Mouse (Mus musculus) small intestine, adult 2 months (tissue): ENCODE measurements around the gene Scamp4. TPM values are rescaled to one million over a fixed set of nuclear protein-coding genes. Genes with fewer than 3 reads are reported as not detected.
A peak's percentile ranks its signal among the peaks of the same experiment; 100 is the strongest.

Experiments
- H3K27ac ChIP-seq: fragments of 200-500 bp; 2 replicates; pipeline ENCODE4 v1.5.1; 2012; ENCODE audit warnings: low read depth, low read length, control low read depth, inconsistent platforms; ENCODE audit not compliant: insufficient read depth
- H3K27me3 ChIP-seq: fragments of 200-500 bp; 2 replicates; pipeline ENCODE4 v1.6.1; 2012; ENCODE audit warnings: mild to moderate bottlenecking, moderate library complexity, low read length, inconsistent platforms; ENCODE audit not compliant: control insufficient read depth, insufficient read depth
- H3K36me3 ChIP-seq: fragments of 200-500 bp; 2 replicates; pipeline ENCODE4 v1.6.1; 2012; ENCODE audit warnings: mild to moderate bottlenecking, low read length, control low read depth, inconsistent platforms; ENCODE audit not compliant: control insufficient read depth, insufficient read depth
- H3K4me1 ChIP-seq: fragments of 200-500 bp; 2 replicates; pipeline ENCODE4 v1.6.1; 2012; ENCODE audit warnings: low read length, inconsistent platforms, mixed read lengths; ENCODE audit not compliant: control insufficient read depth, insufficient read depth, insufficient read length
- H3K4me3 ChIP-seq: fragments of 200-500 bp; 2 replicates; pipeline ENCODE4 v1.5.1; 2012; ENCODE audit warnings: low read depth, mild to moderate bottlenecking, control low read depth, inconsistent platforms, low read length, moderate library complexity
- CTCF ChIP-seq: fragments of 200-500 bp; IDR thresholded peaks from 2 replicates; pipeline ENCODE4 v1.5.1; 2012; ENCODE audit warnings: low read depth, mild to moderate bottlenecking, control low read depth, inconsistent platforms, low read length, moderate library complexity, mixed read lengths; ENCODE audit not compliant: insufficient replicate concordance, insufficient read length; ENCODE audit errors: extremely low read depth
- POLR2A ChIP-seq: fragments of 200-500 bp; IDR thresholded peaks from 2 replicates; pipeline ENCODE4 v1.6.1; 2012; ENCODE audit warnings: low read depth, mild to moderate bottlenecking, control low read depth, inconsistent platforms, low read length, moderate library complexity
- WGBS: fragments of 180-500 bp; shearing (Covaris S2); methylation state at CpG from one replicate; pipeline ENCODE4 v1.1.7; 2018; 5-methylcytosine and 5-hydroxymethylcytosine counted together
- polyA plus RNA-seq: library from polyadenylated mRNA; depleted of rRNA; stranded (reverse); fragments of >200 nt; gene quantifications from 2 replicates; pipeline ENCODE4 v1.2.3, GENCODE M21; 2012

The Scamp4 gene
- polyA plus RNA-seq, 1 experiment, result 130 TPM

- H3K27ac ChIP-seq, result peak overlapping the region; percentile 94
- WGBS, result under 1% methylated on average over 64 of the region's 64 CpGs
- no peaks in the 10 kb centered on the region for H3K27me3 ChIP-seq
- H3K4me3 ChIP-seq, result peak overlapping the region; percentile 71
- peaks cover 31% of the 10 kb centered on the region for H3K4me1 ChIP-seq
- H3K36me3 ChIP-seq, result no peaks in the 10 kb centered on the region
- TF ChIP-seq POLR2A (peak; percentile 89), CTCF (peak; percentile 5; the same call in 1 of the 2 replicates)
These were observed 19.4 kb downstream of the Scamp4 start for GRCm38 (mm10) chr10:80621940-80622660.

DNA sequence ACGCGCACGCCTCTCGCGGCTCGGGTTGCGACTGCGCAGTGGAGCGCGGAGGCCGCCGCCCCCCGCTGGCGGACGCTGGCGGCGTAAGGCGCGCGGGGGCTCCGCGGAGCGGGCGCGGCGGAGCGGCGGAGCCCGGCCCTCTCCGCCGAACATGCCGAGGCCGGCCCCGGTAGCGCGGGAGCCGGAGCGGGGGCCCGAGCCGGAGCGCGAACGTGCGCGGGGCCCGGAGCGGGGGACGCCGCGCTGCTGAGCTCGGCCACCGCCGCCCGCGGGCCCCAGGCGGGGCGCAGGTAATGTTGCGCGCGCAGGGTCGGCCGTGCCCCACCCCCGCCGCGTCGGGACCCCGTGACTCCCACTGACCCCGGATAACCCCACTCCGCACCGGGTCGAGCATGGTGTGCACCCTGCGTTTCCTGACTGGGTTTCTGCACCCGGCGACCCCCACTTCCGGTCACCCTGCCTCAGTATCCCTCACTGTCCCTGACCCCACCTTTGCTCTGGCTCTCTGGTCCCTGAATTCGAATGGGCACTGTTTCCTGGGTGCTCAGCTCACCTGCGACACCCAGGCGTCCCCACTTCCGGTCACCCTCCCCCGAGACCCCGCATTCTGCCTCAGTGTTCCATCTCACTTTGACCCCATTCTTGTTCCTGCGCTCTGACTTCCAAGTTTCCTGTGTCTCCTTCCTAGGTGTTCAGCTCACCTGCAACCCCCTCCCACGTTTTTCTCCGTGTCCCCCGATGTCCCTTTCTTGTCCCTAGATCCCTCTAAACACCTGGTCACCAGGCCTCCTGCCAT lies 20.2 kb downstream of the Scamp4 start, which contains the start of gene Csnk1g2:
Gene Csnk1g2, plus strand, starts transcription at position 178 of the 796 bp plus-strand sequence.
- Histone ChIP-seq H3K4me3 (peak within 1 kb of the TSS; percentile 71), H3K4me1 (peaks cover 33% of the 10 kb centered on the region), H3K27me3 (no peaks in the 10 kb centered on the region), H3K27ac (peak within 1 kb of the TSS; percentile 94), H3K36me3 (no peaks in the 10 kb centered on the region)
- WGBS, result under 1% methylated on average over 81 of the region's 85 CpGs
- 0 out of 2 replicates have a peak, but pooled peaks have one; percentile 0 for TF ChIP-seq CTCF
- no peak; the same call in none of the 2 replicates for TF ChIP-seq POLR2A

DNA sequence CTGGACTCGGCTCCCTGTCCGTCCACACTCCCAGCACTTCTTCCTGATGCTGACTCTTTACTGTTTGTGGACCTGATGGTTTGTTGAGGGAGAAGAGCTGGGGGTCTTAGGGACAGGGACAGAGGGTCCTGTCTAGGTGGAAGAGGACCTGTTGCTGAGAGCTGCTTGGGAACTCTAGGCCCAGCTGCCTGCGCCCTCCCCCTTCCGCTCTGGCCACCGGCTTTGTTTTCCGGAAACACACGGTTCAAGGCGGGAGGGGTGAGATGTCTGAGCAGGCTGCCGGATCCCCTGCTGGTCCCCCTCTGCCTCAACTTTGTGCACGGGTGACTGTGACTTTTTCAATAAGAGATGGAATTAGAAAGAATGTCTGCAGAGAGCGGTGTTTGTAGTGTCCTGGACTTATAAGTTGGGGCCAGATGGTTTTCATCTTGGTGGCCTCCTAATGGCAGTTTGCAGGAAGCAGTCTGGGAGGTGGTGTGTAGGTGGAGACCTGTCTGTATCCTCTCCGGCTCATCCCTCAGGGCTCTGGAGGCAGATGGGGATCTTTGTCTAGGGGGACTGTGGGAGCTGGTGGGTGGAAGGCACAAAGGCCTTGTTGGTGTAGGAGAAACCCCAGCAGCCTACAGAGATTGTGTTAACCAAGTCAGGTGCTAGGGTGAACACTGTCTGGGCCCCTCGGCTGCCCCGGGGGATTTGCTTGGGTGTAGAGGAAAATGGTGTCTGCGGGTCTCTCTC lies 21.0 kb downstream of the Scamp4 start:
- Histone ChIP-seq H3K36me3 (no peaks in the 10 kb centered on the region), H3K4me3 (peak overlapping the region; percentile 69), H3K4me1 (peaks cover 28% of the 10 kb centered on the region), H3K27ac (peak overlapping the region; percentile 89), H3K27me3 (no peaks in the 10 kb centered on the region)
- TF ChIP-seq CTCF (peak; percentile 9; the same call in 1 of the 2 replicates), POLR2A (0 out of 2 replicates have a peak, but pooled peaks have one; percentile 15)
- WGBS, result 11% methylated on average over 15 of the region's 15 CpGs

DNA sequence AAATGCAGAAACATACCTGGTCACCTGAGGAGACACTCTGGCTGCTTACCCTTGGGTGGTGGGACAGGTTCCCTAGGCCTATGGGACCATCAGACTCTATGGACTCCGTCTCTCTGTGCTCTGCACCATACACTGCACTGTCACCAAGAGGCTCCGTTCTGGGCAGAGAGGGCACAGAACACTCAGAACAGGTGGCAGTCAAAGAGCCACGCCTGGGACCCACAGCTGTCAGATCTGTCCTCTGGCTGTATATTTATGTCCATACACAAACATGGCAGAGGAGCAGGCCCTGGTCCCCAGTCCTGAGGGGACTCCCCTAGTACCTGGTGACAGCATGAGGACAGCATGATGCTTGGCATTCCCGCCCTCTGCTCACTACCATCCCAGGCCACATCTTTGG lies 23.1 kb downstream of the Scamp4 start:
- no peaks in the 10 kb centered on the region for H3K36me3 ChIP-seq
- H3K27ac ChIP-seq, result peak overlapping the region; percentile 78
- 53% methylated on average over 4 of the region's 4 CpGs for WGBS
- TF ChIP-seq CTCF, result no peak
- no peak for TF ChIP-seq POLR2A
- H3K27me3 ChIP-seq, result no peaks in the 10 kb centered on the region
- H3K4me3 ChIP-seq, result no peak overlapping the region
- H3K4me1 ChIP-seq, result peaks cover 28% of the 10 kb centered on the region

DNA sequence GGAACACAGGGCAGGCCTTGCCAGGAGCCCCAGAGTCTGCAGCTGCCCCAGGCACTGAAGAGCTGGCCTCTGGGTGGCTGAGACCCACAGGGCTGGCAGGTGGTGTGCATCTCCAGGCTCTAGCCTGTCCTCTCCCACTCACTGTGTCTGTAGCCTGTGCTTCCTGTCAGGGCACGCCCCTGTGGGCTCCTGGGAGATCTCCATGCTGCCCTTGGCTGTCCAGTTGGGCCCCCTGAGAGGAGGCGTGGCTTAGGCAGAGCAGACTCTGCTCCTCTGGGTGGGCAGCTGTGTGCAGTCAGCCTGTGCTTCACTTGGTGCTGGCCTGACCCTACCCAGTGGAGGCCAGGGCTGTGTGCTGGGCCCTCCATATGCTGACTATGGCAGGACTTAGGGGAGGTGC lies 25.0 kb downstream of the Scamp4 start:
- no peaks in the 10 kb centered on the region for H3K27me3 ChIP-seq
- no peak for TF ChIP-seq CTCF
- TF ChIP-seq POLR2A, result no peak
- no peak overlapping the region for H3K27ac ChIP-seq
- H3K4me1 ChIP-seq, result peaks cover 25% of the 10 kb centered on the region
- WGBS, result 29% methylated on average over 2 of the region's 2 CpGs
- H3K4me3 ChIP-seq, result no peak overlapping the region
- H3K36me3 ChIP-seq, result no peaks in the 10 kb centered on the region

- WGBS, result 80% methylated on average over 9 of the region's 9 CpGs
These were observed 26.3 kb downstream of the Scamp4 start for GRCm38 (mm10) chr10:80628925-80629324.

More at GRCm38 (mm10) chr10:80628925-80629324, 26.3 kb downstream of the Scamp4 start:
- Histone ChIP-seq H3K4me3 (no peak overlapping the region), H3K4me1 (peaks cover 23% of the 10 kb centered on the region), H3K27me3 (no peaks in the 10 kb centered on the region), H3K27ac (no peak overlapping the region), H3K36me3 (no peaks in the 10 kb centered on the region; the same call in 1 of the 2 replicates)
- TF ChIP-seq CTCF (no peak), POLR2A (no peak)
